Mouse (Mus musculus) megakaryocyte, embryonic 14.5 days (primary cell): ENCODE measurements around the gene Mast4.

Experiments used
- FLI1 ChIP-seq: IDR thresholded peaks from 2 replicates; pipeline ENCODE4 v1.6.1; 2012; ENCODE audit warnings: low read length, inconsistent platforms, mixed read lengths
- GATA1 ChIP-seq: IDR thresholded peaks from 3 replicates; pipeline ENCODE4 v1.6.1; 2012; ENCODE audit warnings: mixed read lengths, low read length, inconsistent platforms, borderline replicate concordance

DNA sequence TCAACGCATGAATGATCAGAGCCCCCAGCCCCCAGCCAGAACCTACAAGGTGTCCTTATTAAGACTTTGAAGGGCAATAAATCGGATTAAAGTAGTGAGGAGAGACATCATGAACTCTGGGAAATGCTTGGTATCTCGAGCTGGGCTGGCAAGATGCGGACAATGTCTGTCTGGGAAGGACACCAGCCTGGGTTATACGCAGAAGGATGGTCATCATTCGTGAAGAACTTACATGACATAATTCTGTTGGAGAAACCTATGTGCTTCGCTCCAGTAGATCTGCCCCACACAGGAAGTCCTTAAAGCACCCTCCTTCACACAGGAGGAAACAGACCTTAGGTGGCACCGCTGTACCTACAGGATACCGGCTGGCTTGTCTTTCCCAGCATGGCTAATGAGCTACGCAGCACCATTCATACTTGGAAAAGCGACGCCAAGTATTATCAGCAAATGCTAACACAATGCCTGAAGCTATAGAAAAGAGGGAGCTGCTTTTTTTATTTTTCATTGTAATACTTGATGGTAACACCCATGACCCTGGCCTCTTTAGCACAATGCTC is 456.5 kb downstream of the Mast4 start:
- TF ChIP-seq FLI1, result no peak
- no peak for TF ChIP-seq GATA1
